Mouse (Mus musculus): ENCODE measurements around the gene Gm42669. TPM values are rescaled to one million over a fixed set of nuclear protein-coding genes. Genes with fewer than 3 reads are reported as not detected.

The Gm42669 gene
- not detected in 2 replicates for polyA plus RNA-seq (2011; ENCODE audit: insufficient read depth, insufficient read length, low replicate concordance, missing spikeins)

GRCm38 (mm10) chr5:107507321-107507720 is at the start of gene Gm42669:
Gene Gm42669, plus strand, starts transcription at chr5:107507621.
- H3K27ac ChIP-seq (ENCODE audit: control insufficient read depth, insufficient read depth, low read depth, low read length, poor library complexity): no peak within 1 kb of the TSS

GRCm38 (mm10) chr5:107462147-107463076 is 45.0 kb upstream of the Gm42669 start:
- H3K4me3 ChIP-seq (replicated peaks; ENCODE audit: control insufficient read depth, low read depth, low read length): no peak overlapping the region
- WGBS: 64% methylated on average over 4 of the region's 4 CpGs
- H3K4me1 ChIP-seq (ENCODE audit: control insufficient read depth, insufficient read depth, low read length): peaks cover 2% of the 10 kb centered on the region; the same call in 1 of the 2 replicates
- TF ChIP-seq POLR2A (IDR thresholded peaks at IDR 0.05; ENCODE audit: borderline replicate concordance, control insufficient read depth, low read depth, low read length): no peak
- TF ChIP-seq CTCF (IDR thresholded peaks at IDR 0.05; ENCODE audit: control insufficient read depth, insufficient read depth, low read length): no peak
- H3K27ac ChIP-seq (ENCODE audit: control insufficient read depth, insufficient read depth, low read depth, low read length, poor library complexity): no peak overlapping the region

More at GRCm38 (mm10) chr5:107507321-107507720, at the start of gene Gm42669:
- Histone ChIP-seq H3K4me3 (replicated peaks; ENCODE audit: control insufficient read depth, low read depth, low read length) (no peak within 1 kb of the TSS), H3K4me1 (ENCODE audit: control insufficient read depth, insufficient read depth, low read length) (no peaks in the 10 kb centered on the region; the same call in 1 of the 2 replicates)
- 87% methylated on average over 4 of the region's 4 CpGs for WGBS
- TF ChIP-seq CTCF (IDR thresholded peaks at IDR 0.05; ENCODE audit: control insufficient read depth, insufficient read depth, low read length): no peak
- no peak for TF ChIP-seq POLR2A (IDR thresholded peaks at IDR 0.05; ENCODE audit: borderline replicate concordance, control insufficient read depth, low read depth, low read length)

GRCm38 (mm10) chr5:107466501-107466900 is 40.9 kb upstream of the Gm42669 start:
- Histone ChIP-seq H3K27ac (ENCODE audit: control insufficient read depth, insufficient read depth, low read depth, low read length, poor library complexity) (no peak overlapping the region), H3K4me1 (ENCODE audit: control insufficient read depth, insufficient read depth, low read length) (peaks cover 2% of the 10 kb centered on the region; the same call in 1 of the 2 replicates), H3K4me3 (replicated peaks; ENCODE audit: control insufficient read depth, low read depth, low read length) (no peak overlapping the region)
- 73% methylated on average over 5 of the region's 5 CpGs for WGBS
- TF ChIP-seq POLR2A (IDR thresholded peaks at IDR 0.05; ENCODE audit: borderline replicate concordance, control insufficient read depth, low read depth, low read length) (no peak), CTCF (IDR thresholded peaks at IDR 0.05; ENCODE audit: control insufficient read depth, insufficient read depth, low read length) (no peak)

GRCm38 (mm10) chr5:107467098-107467497 is 40.3 kb upstream of the Gm42669 start:
- 85% methylated on average over 4 of the region's 4 CpGs for WGBS
- Histone ChIP-seq H3K4me3 (replicated peaks; ENCODE audit: control insufficient read depth, low read depth, low read length) (no peak overlapping the region), H3K27ac (ENCODE audit: control insufficient read depth, insufficient read depth, low read depth, low read length, poor library complexity) (no peak overlapping the region), H3K4me1 (ENCODE audit: control insufficient read depth, insufficient read depth, low read length) (peaks cover 2% of the 10 kb centered on the region; the same call in 1 of the 2 replicates)
- TF ChIP-seq CTCF (IDR thresholded peaks at IDR 0.05; ENCODE audit: control insufficient read depth, insufficient read depth, low read length) (no peak), POLR2A (IDR thresholded peaks at IDR 0.05; ENCODE audit: borderline replicate concordance, control insufficient read depth, low read depth, low read length) (no peak)

GRCm38 (mm10) chr5:107470600-107471329 is 36.7 kb upstream of the Gm42669 start:
- 74% methylated on average over 10 of the region's 10 CpGs for WGBS
- Histone ChIP-seq H3K4me3 (replicated peaks; ENCODE audit: control insufficient read depth, low read depth, low read length) (no peak overlapping the region), H3K27ac (ENCODE audit: control insufficient read depth, insufficient read depth, low read depth, low read length, poor library complexity) (no peak overlapping the region), H3K4me1 (ENCODE audit: control insufficient read depth, insufficient read depth, low read length) (no peaks in the 10 kb centered on the region)
- TF ChIP-seq POLR2A (IDR thresholded peaks at IDR 0.05; ENCODE audit: borderline replicate concordance, control insufficient read depth, low read depth, low read length) (no peak), CTCF (IDR thresholded peaks at IDR 0.05; ENCODE audit: control insufficient read depth, insufficient read depth, low read length) (no peak)

- WGBS: 37% methylated on average over 2 of the region's 2 CpGs
- Histone ChIP-seq H3K4me3 (replicated peaks; ENCODE audit: control insufficient read depth, low read depth, low read length) (no peak overlapping the region), H3K4me1 (ENCODE audit: control insufficient read depth, insufficient read depth, low read length) (no peaks in the 10 kb centered on the region), H3K27ac (ENCODE audit: control insufficient read depth, insufficient read depth, low read depth, low read length, poor library complexity) (no peak overlapping the region)
- TF ChIP-seq POLR2A (IDR thresholded peaks at IDR 0.05; ENCODE audit: borderline replicate concordance, control insufficient read depth, low read depth, low read length) (no peak), CTCF (IDR thresholded peaks at IDR 0.05; ENCODE audit: control insufficient read depth, insufficient read depth, low read length) (no peak)
Measured at GRCm38 (mm10) chr5:107480194-107480593, 27.2 kb upstream of the Gm42669 start.

GRCm38 (mm10) chr5:107488996-107489395 is 18.4 kb upstream of the Gm42669 start:
- TF ChIP-seq POLR2A (IDR thresholded peaks at IDR 0.05; ENCODE audit: borderline replicate concordance, control insufficient read depth, low read depth, low read length) (no peak), CTCF (IDR thresholded peaks at IDR 0.05; ENCODE audit: control insufficient read depth, insufficient read depth, low read length) (no peak)
- 68% methylated on average over 4 of the region's 4 CpGs for WGBS
- Histone ChIP-seq H3K27ac (ENCODE audit: control insufficient read depth, insufficient read depth, low read depth, low read length, poor library complexity) (no peak overlapping the region), H3K4me3 (replicated peaks; ENCODE audit: control insufficient read depth, low read depth, low read length) (no peak overlapping the region), H3K4me1 (ENCODE audit: control insufficient read depth, insufficient read depth, low read length) (no peaks in the 10 kb centered on the region; the same call in 1 of the 2 replicates)

GRCm38 (mm10) chr5:107491036-107491435 is 16.4 kb upstream of the Gm42669 start:
- no peak overlapping the region for H3K27ac ChIP-seq (ENCODE audit: control insufficient read depth, insufficient read depth, low read depth, low read length, poor library complexity)
- H3K4me1 ChIP-seq (ENCODE audit: control insufficient read depth, insufficient read depth, low read length): no peaks in the 10 kb centered on the region; the same call in 1 of the 2 replicates
- 85% methylated on average over 9 of the region's 9 CpGs for WGBS
- no peak overlapping the region for H3K4me3 ChIP-seq (replicated peaks; ENCODE audit: control insufficient read depth, low read depth, low read length)
- TF ChIP-seq CTCF (IDR thresholded peaks at IDR 0.05; ENCODE audit: control insufficient read depth, insufficient read depth, low read length): no peak
- no peak for TF ChIP-seq POLR2A (IDR thresholded peaks at IDR 0.05; ENCODE audit: borderline replicate concordance, control insufficient read depth, low read depth, low read length)

Data from bone marrow, adult 2 months (tissue).